Mouse (Mus musculus): ENCODE data around the gene Trappc10.

DNA sequence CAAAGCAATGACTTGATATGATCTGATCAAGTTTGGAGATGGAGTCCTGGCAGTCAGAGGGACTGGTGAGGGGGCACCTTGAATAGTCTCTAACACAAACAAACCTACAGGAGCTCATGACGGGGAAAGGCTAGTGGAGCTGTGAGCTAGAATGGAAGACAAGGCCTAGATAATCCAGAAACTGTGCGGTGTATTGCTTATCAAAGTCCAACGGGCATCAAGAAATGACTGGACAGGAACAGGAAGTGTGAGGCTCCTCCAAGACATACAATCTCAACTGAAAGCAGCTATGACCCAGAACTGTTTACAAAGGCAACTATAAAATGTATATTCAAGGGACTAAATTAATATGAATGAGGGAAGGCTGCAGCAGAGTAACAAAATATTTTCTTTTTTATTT is 2.8 kb upstream of the Trappc10 start:
- TF ChIP-seq CTCF (IDR thresholded peaks at IDR 0.05; ENCODE audit: control insufficient read depth, insufficient read depth, low read length) (no peak), POLR2A (IDR thresholded peaks at IDR 0.05; ENCODE audit: borderline replicate concordance, control insufficient read depth, low read depth, low read length) (no peak)

Measured in bone marrow, adult 2 months (tissue).